Comparison of ENCODE assay signal across 8 mouse cellular contexts in genomic region chr19:8892829-8893766, GRCm38 (mm10). TPM values are rescaled to one million over a fixed set of nuclear protein-coding genes. Genes with fewer than 3 reads are reported as not detected.
DNase-seq lines count a peak whose midpoint lies in the region; ATAC-seq and TF ChIP-seq lines count a peak whose summit lies in the region.

Gene Ints5 (plus strand): TSS chr19:8893005.

- peak within 1 kb of the TSS; percentile 83 for H3K4me3 ChIP-seq in gastrocnemius, adult 2 months
- peak within 1 kb of the TSS; percentile 54 for H3K4me3 ChIP-seq in hindbrain, embryonic 16.5 days (ENCODE audit: low read length)
- peak within 1 kb of the TSS; percentile 96 for H3K4me3 ChIP-seq in macrophage (ENCODE audit: inconsistent target)

- peak within 1 kb of the TSS; percentile 84 for H3K4me2 ChIP-seq in hindbrain, embryonic 16.5 days (ENCODE audit: low read length)

- no peak for TF ChIP-seq CTCF in gastrocnemius, adult 2 months (IDR thresholded peaks at IDR 0.05)

- peaks cover 13% of the 10 kb centered on the region for H3K36me3 ChIP-seq in hindbrain, embryonic 16.5 days (ENCODE audit: control insufficient read depth, insufficient read depth, low read length)
- peaks cover 9% of the 10 kb centered on the region for H3K36me3 ChIP-seq in macrophage (ENCODE audit: inconsistent target)

- peak; percentile 15 for ATAC-seq in activated CD4-positive, CD25-positive, alpha-beta regulatory T cell, adult 4 months
- ATAC-seq in hindbrain, embryonic 16.5 days, result peak; percentile 65

- H3K9me3 ChIP-seq in hindbrain, embryonic 16.5 days (ENCODE audit: control insufficient read depth, low read length), result no peaks in the 10 kb centered on the region

- peaks cover 57% of the 10 kb centered on the region for H3K79me2 ChIP-seq in macrophage (ENCODE audit: inconsistent target)

- H3K4me1 ChIP-seq in hindbrain, embryonic 16.5 days (ENCODE audit: control insufficient read depth, insufficient read depth, low read depth, low read length), result peaks cover 23% of the 10 kb centered on the region

- intact Hi-C loops in gastrocnemius, adult 2 months (cut with DNase I), result loop anchor here (5.0 kb wide), 1 partner anchor 34 kb away; the partner anchor contains the start of genes Eml3 and Rom1

- H3K27me3 ChIP-seq in hindbrain, embryonic 16.5 days (replicated peaks; ENCODE audit: control insufficient read depth, insufficient read depth, low read length), result no peaks in the 10 kb centered on the region

- 3% methylated on average over 50 of the region's 54 CpGs for WGBS in hindbrain, embryonic 16.5 days
- WGBS in macrophage (ENCODE audit: missing documents), result 1% methylated on average over 52 of the region's 54 CpGs

- peak within 1 kb of the TSS; percentile 70 for H3K9ac ChIP-seq in hindbrain, embryonic 16.5 days (ENCODE audit: low read depth, low read length)

- DNase-seq in cerebellum, postnatal 4 days (ENCODE audit: low spot score in 2 of 2), result peak; percentile 73 to 83
- peak; percentile 90 for DNase-seq in gastrocnemius, adult 2 months
- peak; percentile 84 to 87 for DNase-seq in left cerebral cortex, adult 18-20 months (ENCODE audit: low spot score in 2 of 2)
- peak; percentile 84 for DNase-seq in retina, postnatal 7 days (ENCODE audit: low read depth, low spot score)
- peak; percentile 74 for DNase-seq in urinary bladder, adult 2 months (ENCODE audit: low spot score)

- peak within 1 kb of the TSS; percentile 94 for H3K27ac ChIP-seq in gastrocnemius, adult 2 months
- H3K27ac ChIP-seq in hindbrain, embryonic 16.5 days (ENCODE audit: low read depth, low read length), result peak within 1 kb of the TSS; percentile 60
- H3K27ac ChIP-seq in macrophage, result peak within 1 kb of the TSS; percentile 55

RNA-seq across cellular contexts. Expression of gene Ints5, which starts in this region (rescaled TPM):
- polyA plus RNA-seq in activated CD4-positive, CD25-positive, alpha-beta regulatory T cell, adult 4 months (2017; shearing (Covaris generic)), result 10 to 100 TPM in 1 of 2 experiments, 1 to 10 TPM in 1; 8.9 to 12.2 TPM
- 10 to 100 TPM; 10.6 to 12.5 TPM for total RNA-seq in gastrocnemius, adult 2 months (2021)
- polyA plus RNA-seq in hindbrain, embryonic 16.5 days (2015; fragmentation: Nextera tagmentation; extraction: Ambion mirVana), result 31.1 and 35.2 TPM in 2 replicates
- total RNA-seq in left cerebral cortex, adult 18-20 months (2021), result 10 to 100 TPM; 23.9 to 24.6 TPM
- 10 to 100 TPM in 7 of 26 experiments, 1 to 10 TPM in 19; 1.7 to 14.4 (median 5.6) TPM for total RNA-seq in macrophage (2018; cell fraction: chromatin; rRNA removed)
- total RNA-seq in macrophage (2018; cell fraction: cytosol; rRNA removed), result 10 to 100 TPM in 18 of 26 experiments, 1 to 10 TPM in 8; 4.9 to 17.3 (median 13.0) TPM
- 10 to 100 TPM in 14 of 26 experiments, 1 to 10 TPM in 12; 4.8 to 19.6 (median 10.4) TPM for total RNA-seq in macrophage (2018; cell fraction: nucleus; rRNA removed)
- polyA plus RNA-seq in macrophage (2018), result 4.4 to 13.0 TPM (median 11.6 TPM) in 3 replicates
- 15.5 and 16.3 TPM in 2 replicates for polyA plus RNA-seq in urinary bladder, adult 2 months (2012; rRNA removed)

Comparison
In these comparisons a context has a peak if more than half of its experiments do, and no peak if none do; other contexts are left out.
1. Peak in every context shown above with its lines: DNase-seq, ATAC-seq, H3K4me3 ChIP-seq and H3K27ac ChIP-seq.